Mouse (Mus musculus) left cerebral cortex, postnatal 10 days (tissue): ENCODE results near the gene Nrarp. TPM values are rescaled to one million over a fixed set of nuclear protein-coding genes. Genes with fewer than 3 reads are reported as not detected.

ENCODE experiments used
- DNase-seq, 2 experiments: peaks; one replicate each; pipeline ENCODE4 v3.0.0; 2021 to 2022; ENCODE audit warnings: low spot score in 2 of 2, mixed read lengths in 1 of 2; ENCODE audit errors: extremely low spot score in 1 of 2
- intact Hi-C: fragments of 180-260 bp; cut with DNase I; formaldehyde crosslinking; loops from one replicate; pipeline ENCODE4 v1.15.1; 2025
- total RNA-seq, 2 experiments: library from RNA; stranded (reverse); gene quantifications; 2 replicates each; pipeline ENCODE4 v1.2.3; 2021

Gene Nrarp
- total RNA-seq, 2 experiments from 2014 or later, result 34.5 to 41.9 TPM

DNA sequence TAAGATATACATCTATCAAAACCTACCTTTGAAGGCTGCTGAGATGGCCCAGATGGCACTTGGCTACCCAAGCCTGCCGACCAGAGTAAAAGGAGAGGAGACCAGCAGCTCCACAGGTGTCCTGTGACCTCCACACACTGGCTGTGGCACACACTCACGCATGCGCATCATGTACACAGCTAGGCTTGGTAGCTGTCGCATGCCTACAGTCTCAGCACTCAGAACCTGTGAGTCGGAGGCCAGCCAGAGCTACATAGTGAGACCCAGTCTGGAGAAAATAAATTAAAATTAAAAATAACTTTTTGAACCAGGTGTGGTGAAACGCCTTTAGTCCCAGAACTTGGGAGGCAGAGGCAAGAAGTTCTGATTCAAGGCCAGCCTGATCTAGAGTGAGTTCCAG lies 7.3 kb downstream of the Nrarp start:
- intact Hi-C loops, result loop anchor here (5.0 kb wide), 3 partner anchors 61 to 216 kb away; partner anchors contain the start of gene Noxa1
- no peak for DNase-seq

DNA sequence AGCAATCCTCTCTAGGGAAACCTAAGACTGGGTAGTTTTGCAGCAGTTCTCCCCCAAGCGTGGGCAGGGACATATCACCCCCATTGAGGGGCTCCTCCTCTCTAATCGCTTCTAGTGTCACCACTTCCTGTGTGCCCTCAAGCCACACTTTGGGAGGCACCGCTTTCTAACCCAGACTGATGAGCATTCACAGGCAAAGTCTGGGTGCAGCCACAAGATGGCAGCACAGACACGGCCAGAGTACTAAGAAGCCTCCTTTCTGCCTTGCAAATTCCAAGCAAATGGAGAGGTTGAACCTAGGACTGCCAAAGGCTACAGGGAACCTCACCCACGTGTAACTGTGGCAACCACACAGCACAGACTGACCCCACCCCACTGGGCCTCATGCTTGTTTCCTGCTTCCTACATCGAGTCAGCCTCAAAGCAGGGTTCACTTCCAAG lies 12.8 kb downstream of the Nrarp start:
- peak; percentile 74 to 84 for DNase-seq
- intact Hi-C loops, result no loop called here

DNA sequence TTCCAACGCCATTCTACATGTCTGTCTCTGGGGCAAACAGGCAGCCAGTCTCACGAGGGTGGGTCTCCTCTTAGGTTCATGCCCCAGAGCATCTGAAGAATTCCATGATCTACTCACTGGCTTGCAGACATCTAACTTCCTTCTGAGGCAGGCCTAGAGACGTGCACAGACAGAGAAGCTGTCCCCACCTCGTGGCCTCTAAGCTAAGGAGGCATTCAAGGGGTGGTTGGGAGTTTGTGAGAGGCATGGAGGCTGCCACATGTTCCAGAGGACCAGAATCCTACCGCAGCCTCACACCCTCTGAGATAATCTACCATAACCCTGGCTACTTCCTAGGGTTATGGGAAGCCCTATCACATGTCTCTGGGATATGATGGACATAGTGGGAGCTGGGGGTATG lies 13.4 kb downstream of the Nrarp start:
- no peak for DNase-seq
- intact Hi-C loops, result loop anchor here (2.0 kb wide), 1 partner anchor 61 kb away; the partner anchor contains the start of gene Tmem203

DNA sequence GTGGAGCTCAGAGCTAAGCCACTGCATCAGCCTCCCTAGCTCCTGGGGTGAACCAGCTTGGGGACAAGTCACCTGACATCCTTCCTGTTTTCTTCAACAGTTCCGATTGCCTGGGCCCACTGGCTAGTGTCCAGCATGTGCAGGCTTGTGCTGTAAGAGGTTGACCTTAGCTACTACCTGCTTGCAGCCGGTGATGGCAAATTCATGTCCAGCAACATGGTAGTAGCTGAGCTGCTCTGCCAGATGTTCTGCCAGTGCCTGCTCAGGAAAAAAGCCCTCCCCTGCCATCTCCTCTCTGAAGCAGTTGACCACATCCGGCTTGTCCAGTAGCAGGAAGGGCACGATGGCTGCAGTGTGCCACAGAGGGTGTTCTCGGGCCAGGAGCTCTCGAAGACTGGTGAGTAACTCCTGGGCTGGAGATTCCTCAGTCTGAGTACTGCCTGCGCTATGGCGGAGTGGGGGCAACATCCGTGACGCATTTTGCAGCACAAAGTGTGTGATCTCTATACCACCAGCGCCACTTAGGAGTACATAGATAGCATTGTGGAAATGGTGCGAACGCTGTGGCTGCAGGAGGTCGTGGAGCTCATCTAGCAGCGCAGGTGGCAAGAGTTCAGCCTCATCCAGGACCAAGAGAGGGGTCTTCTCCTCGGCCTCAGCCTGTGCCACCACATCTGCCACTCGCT lies 14.1 kb downstream of the Nrarp start:
- peak in 1 of 2 experiments; percentile 46 for DNase-seq
- intact Hi-C loops, result loop anchor here (2.0 kb wide), 1 partner anchor 60 kb away; the partner anchor contains the start of gene Tmem203

DNA sequence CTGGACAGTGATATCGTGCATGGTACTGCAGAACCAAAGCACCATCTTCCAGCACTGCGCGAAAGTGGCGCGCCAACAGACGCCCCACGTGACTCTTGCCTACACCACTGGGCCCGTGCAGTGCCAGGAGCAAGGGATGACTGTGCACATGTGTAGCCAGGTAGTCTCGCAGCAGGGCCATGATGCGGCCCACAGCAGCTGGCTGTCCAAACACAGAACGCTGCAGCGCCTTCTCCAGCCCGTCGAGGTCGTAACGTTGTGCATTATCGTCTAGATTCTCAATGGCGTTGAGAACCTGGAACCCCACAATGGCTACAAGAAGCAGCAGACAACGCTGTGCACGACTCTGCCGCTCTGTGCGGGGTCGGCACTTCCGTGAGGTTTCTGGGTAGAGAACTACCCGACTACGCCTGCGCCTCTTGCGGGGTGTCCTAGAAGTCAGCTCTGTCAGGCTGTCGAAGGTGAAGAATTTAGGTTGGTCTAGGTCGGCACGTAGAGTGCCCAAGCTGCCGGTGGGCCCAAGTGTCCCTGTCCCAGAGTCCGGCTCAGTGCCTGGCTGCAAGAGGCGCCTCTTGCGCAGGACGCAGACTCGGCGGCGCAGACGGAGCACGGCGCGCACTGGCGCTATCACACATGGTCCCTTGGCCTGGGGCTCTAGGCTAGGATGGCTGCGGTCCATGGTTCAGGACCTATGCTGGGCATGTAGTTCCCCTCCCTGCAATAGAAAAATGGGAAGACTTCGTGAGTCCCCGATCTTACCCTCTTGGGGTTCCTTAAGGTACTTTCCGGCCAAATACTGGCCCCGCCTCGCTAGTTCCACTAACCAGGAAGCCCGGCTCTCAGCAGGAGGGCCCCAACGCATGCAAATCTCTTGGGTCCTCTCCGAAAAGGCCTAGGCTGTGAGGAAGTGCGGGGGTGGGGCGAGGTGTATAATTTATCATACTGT lies 14.9 kb downstream of the Nrarp start:
- DNase-seq, result peak in 1 of 2 experiments; percentile 86
- intact Hi-C loops, result loop anchor here (2.0 kb wide), 1 partner anchor 59 kb away; the partner anchor contains the start of gene Tmem203

DNA sequence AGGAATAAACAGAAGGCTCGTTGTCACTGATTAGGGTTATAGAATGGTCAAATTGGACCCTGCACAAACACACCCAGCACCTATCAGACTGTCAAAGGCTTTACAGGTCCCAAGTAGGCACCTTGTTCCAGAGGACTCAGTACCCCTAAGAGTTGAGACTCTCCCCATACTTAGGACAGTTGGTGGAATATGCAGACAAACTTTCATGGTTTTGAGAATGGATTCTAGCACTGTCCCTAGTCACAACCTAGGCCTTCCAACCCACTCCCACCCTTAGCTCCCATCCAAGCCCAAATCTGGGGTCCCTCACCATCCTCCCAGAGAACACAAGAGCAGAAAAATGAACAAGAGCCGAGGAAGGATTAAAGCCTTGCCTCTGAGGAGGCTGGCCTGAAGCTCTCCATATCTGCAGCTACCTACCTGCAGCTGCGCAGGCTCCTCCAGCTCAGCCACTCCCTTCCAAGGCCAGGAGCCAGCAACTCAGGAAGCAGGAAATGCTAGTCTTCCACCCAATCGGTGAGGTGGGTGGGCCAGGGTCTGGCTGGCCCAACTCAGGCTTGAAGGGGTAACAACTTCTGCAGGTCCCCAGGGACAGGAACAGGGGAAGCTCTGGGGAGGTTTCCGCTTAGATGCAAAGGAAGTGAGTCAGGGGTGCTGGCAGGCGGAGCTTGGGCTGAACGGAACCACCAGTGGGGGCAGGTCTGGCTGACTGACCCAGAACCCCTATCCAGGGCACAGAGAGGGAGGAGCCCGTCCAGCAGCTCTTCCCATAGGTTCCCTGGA lies 15.8 kb downstream of the Nrarp start, which contains the start of gene Tor4a:
TSS of gene Tor4a (minus strand) at position 715 of the 783 bp plus-strand sequence.
- intact Hi-C loops, result no loop called here
- DNase-seq, result peak in 1 of 2 experiments; percentile 92

DNA sequence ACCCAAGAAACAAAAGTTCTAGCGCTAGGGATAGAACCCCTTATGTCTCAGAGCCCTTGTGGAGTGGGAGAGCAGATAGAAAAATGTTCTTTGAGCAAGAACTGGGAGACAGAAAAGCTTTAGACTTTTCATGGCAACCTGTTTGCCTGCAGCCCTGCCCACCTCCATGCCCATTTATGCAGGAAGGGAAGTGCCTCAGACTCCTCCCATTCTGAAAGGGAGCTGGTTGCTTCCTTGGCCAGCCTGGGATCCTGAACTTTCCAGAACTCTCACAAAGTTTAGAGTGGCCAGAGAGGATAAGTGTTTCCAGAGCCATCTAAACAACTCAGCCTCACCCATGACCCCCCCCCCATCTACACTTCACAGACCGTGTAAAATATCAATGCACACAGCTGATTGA lies 16.6 kb downstream of the Nrarp start:
- DNase-seq, result no peak
- intact Hi-C loops, result no loop called here

DNA sequence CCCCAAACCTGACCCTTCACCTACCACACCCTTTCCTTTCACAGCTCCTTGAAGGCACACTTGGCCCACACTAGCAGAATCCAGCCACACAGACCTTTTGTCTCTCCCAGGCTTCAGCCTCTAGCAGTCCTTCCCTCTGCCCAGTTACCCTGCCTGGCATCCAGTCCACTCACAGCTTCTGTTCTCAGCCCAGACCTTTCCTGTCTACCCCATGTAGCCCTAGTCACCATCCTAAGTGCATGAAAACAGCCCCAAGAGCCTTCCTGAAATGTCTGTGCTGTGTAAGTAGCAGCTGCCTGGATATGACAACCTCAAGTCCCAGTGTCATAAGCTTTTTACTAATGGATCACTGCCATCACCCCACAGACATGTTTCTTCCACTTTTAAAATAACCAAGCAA lies 17.4 kb downstream of the Nrarp start:
- intact Hi-C loops, result no loop called here
- no peak for DNase-seq

DNA sequence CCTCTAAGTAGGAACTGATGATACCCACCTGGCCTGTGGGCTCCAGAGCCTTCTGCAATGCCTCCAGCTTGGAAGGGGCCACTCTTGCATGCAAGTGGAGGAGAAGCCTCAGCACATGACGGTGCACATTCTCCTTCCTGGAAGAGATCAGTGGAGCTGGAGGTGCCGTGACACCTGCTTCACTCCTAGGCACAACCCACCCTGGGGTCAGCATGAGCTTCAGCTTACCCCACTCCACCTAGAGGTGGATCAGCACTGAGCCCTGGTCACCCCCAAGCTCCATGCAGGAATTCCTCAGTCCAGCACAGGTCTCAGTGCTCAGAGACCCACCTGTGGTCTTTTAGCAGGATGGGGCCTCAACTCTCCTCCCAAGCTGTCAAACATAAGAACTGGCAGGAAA lies 20.1 kb downstream of the Nrarp start:
- DNase-seq, result no peak
- intact Hi-C loops, result no loop called here

DNA sequence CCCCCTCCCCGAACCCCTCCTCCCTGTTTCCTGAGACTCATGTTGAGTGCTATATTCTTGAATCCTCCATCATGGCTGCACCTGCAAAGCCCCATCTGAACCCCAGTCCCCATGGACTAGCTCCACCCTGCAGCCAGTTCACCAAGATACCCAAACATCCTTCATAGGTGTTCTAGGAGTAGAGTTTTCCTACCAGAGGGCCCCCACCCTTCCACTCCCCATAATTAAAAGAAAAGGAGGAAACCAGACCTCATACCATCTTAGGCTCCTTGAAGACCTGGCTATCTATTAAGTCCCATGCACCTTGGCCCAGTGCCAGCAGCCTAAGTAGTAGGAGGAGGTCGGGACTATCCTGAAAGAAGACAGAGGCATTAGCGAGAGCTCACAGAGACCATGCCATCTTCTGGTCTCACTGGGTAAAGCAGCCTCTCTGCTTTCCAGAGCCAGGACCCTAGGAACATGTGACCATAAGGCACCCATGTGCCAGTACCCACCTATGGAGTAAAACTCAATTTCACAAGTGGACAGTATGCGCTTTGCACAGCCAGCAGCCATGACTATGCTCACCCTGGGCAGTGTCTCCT lies 23.2 kb downstream of the Nrarp start:
- DNase-seq, result peak in 1 of 2 experiments; percentile 60
- intact Hi-C loops, result no loop called here

DNA sequence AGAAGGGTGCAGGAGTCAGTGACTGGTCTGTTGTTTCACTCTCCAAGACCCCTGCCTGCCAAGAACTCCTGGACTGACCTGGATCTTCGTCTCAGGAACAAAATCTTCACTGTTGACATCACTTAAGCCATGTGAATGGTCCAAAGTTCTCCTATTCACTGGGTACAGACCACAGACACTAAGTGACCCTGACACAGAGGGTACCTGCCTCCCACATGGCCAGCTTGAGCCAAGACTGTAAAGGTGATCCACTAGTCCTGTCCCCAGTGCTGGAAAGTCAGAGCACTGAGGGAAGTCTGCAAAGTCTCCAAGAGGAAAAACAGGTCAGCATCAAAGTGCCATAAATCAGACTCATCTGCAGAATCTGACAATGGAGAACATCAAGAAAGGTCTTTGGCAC lies 27.0 kb downstream of the Nrarp start:
- DNase-seq, result no peak
- intact Hi-C loops, result no loop called here

DNA sequence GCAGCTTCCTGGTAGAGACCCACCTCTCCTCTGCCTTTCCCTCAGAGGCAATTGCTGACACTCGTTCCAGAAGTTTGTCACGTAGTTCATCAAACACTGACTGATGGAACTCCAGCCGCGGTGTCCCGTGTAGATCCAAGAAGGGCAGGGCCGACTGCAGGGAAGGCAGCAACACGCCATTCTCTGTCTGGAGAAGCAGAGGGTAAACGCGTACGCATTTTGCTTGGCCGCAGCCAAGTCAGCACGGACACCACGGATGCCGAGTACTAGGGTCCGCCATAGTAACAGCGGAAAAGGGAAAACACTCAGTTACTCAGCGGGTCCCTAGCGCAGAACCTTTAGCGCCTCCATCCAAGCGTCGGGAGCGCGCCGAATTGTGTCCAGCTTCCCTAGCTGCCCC lies 30.1 kb downstream of the Nrarp start:
- DNase-seq, result no peak
- intact Hi-C loops, result no loop called here

DNA sequence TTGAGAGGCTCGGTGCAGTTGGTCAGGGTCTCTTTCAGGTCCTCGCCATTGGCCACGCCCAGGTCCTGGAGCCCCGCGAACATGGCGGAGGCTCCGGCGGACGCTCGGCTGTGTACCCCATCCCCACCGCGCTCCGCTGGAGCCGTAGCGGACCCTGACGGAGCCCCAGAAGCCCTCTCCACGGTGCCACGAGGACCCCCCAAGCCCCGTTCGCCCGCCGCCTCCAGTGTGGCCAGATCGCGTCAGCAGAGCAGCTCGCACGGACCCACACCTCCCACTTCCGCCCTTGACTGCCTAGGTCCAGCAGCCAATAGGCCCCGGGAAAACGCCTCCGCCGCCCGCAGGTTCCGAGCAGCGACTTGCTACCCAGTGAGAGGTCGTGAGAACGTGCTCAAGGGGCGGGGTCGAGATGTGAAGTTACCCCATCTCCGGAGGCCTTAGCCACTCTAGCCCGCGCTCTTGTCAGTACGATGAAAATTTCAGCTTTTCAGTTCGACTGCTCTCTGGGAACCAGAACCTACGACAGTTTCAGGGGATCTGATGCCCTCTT lies 30.6 kb downstream of the Nrarp start, which contains the start of gene Nelfb:
TSS of gene Nelfb (minus strand) at position 369 of the 550 bp plus-strand sequence.
- DNase-seq, result peak; percentile 65 to 94
- intact Hi-C loops, result no loop called here

DNA sequence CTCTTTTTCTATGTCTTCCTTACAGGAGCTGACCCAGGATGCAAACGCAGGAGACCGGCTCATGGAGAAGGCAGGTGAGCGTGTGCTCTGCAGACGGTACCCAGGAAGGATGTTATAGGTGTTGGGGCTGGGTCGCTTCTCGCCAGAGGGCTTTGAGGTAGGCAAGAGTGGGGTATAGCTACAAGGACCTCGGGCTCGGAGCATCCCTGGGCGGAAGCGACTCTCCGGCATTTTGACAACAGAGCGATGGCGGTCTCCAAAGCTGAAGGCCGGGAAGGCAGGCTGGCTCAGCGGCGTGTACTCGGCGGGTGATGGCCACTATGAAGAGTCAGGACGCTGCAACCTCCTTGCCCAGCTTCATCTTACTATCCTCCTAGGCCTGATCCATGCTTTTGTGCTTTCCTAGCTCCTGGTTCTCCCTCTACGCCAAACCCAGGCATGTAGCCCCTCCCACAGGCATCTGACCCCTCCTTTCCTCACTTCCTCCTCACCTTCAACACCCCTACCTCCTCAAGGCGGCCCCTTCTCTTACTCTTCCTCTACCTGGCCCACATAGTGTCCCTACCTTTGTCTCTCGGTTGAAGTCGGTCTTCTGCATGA lies 32.8 kb downstream of the Nrarp start:
- intact Hi-C loops, result no loop called here
- DNase-seq, result no peak

DNA sequence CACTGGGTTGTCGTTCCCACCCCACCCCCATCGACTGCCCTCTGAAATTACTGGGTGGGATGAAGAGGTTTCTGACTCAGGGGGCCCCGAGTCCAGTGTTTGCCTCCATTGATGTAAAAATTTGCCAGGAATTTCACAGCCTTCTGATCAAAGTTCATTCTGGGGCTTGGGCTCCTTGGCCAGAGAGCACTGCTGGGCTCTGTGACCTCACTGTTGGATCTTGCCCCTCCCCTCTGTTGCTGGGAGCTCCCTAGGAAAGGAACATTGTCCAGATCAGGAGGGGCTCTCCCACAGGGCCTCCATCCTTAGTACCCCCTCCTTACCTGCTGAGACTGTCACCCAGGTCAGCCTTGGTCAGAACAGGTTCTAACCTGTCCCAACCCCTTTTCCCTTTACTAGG lies 33.9 kb downstream of the Nrarp start, which contains the start of gene Stpg3:
TSS of gene Stpg3 (minus strand) at position 194 of the 400 bp plus-strand sequence.
- intact Hi-C loops, result no loop called here

DNA sequence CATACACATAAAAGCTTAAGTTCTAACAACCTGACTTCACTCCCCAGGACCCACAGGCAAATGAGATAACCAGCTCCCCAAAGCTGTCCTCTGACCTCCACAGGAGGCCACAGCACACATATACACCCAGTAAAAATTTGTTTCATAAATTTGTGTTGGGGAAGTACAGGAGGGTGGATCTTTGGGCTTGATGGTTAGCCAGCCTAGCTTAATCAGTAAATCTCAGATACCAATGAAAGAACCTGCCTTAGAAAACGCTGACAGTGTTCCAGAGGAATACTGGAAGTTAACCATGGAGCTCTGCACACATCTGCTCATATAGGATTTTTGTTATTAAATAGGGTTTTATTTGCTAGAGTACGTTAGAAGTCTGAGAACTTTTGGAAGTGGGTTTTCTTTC lies 37.1 kb downstream of the Nrarp start:
- intact Hi-C loops, result no loop called here

More for the DNA sequence above, 33.9 kb downstream of the Nrarp start, which contains the start of gene Stpg3:
- no peak for DNase-seq

DNA sequence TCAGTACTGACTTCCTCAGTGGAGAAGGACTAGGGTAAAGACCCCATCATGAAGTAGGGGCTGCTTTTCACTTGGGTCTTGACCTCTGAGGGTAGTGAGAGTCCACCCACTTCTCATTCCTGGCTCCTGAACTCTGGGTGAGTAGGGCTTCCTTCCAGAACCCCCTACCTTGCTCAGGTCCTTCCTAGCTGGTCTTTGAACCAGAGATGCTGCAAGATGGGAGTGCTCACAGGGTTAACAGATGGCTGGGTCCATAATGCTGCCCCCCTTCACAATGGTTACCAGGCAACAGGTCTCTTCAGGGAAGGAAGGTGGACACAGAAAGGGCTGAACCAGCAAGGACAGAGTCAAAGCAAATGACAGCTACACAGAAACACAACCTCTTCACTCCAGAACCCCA lies 37.9 kb downstream of the Nrarp start, which contains the start of gene Fam166a:
TSS of gene Fam166a (plus strand) at position 301 of the 400 bp plus-strand sequence.
- no peak for DNase-seq
- intact Hi-C loops, result no loop called here

More for the DNA sequence above, 37.1 kb downstream of the Nrarp start:
- DNase-seq, result no peak
